Mouse (Mus musculus): ENCODE data around the gene Syngr2. TPM values are rescaled to one million over a fixed set of nuclear protein-coding genes. Genes with fewer than 3 reads are reported as not detected.

Gene Syngr2
- polyA plus RNA-seq, 1 experiment, result 51.9 TPM

DNA sequence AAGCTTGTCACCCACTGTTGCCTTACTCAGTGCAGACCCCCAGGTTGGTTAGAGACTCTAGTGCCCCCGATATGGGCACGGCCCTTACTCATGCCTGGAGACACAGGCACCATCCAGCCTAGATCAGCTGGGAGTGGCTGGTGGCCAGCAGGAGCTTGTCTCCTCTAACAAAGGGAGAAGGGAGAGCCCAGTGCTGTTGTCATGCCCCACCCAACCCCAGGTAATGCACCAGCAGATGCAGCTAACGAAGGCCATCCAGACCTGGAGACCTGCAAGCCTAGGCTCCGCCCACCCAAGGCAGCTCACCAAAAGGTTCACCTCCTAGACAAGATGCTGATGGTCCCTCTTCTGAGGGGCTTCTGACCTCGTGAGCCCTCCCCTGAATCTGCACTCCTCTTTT is 44.1 kb upstream of the Syngr2 start:
- Histone ChIP-seq H3K4me3 (ENCODE audit: low read depth, low read length) (no peak overlapping the region), H3K27me3 (ENCODE audit: control insufficient read depth, insufficient read depth, low read length, poor library complexity, severe bottlenecking) (no peaks in the 10 kb centered on the region), H3K4me1 (ENCODE audit: control insufficient read depth, insufficient read depth, low read length) (peaks cover 14% of the 10 kb centered on the region), H3K9me3 (replicated peaks; ENCODE audit: control insufficient read depth, insufficient read depth, low read length, poor library complexity, severe bottlenecking) (no peaks in the 10 kb centered on the region), H3K9ac (ENCODE audit: low read depth, poor library complexity, severe bottlenecking) (no peak overlapping the region), H3K36me3 (ENCODE audit: control insufficient read depth, insufficient read depth, low read length, poor library complexity, severe bottlenecking) (no peaks in the 10 kb centered on the region), H3K27ac (ENCODE audit: insufficient read depth, low read length) (no peak overlapping the region)
- no peak for TF ChIP-seq EP300 (IDR thresholded peaks at IDR 0.05; ENCODE audit: insufficient read depth, low read depth, low read length)
- TF ChIP-seq CTCF (IDR thresholded peaks at IDR 0.05; ENCODE audit: low read depth, low read length), result no peak
- no peak for TF ChIP-seq POLR2A (IDR thresholded peaks at IDR 0.05; ENCODE audit: insufficient read depth, low read length)

- Histone ChIP-seq H3K9me3 (replicated peaks; ENCODE audit: control insufficient read depth, insufficient read depth, low read length, poor library complexity, severe bottlenecking) (no peaks in the 10 kb centered on the region), H3K4me3 (ENCODE audit: low read depth, low read length) (no peak overlapping the region), H3K27ac (ENCODE audit: insufficient read depth, low read length) (no peak overlapping the region), H3K36me3 (ENCODE audit: control insufficient read depth, insufficient read depth, low read length, poor library complexity, severe bottlenecking) (no peaks in the 10 kb centered on the region), H3K9ac (ENCODE audit: low read depth, poor library complexity, severe bottlenecking) (no peak overlapping the region), H3K4me1 (ENCODE audit: control insufficient read depth, insufficient read depth, low read length) (peaks cover 14% of the 10 kb centered on the region), H3K27me3 (ENCODE audit: control insufficient read depth, insufficient read depth, low read length, poor library complexity, severe bottlenecking) (no peaks in the 10 kb centered on the region)
- TF ChIP-seq EP300 (IDR thresholded peaks at IDR 0.05; ENCODE audit: insufficient read depth, low read depth, low read length), result no peak
- no peak for TF ChIP-seq CTCF (IDR thresholded peaks at IDR 0.05; ENCODE audit: low read depth, low read length)
- TF ChIP-seq POLR2A (IDR thresholded peaks at IDR 0.05; ENCODE audit: insufficient read depth, low read length), result no peak
These were observed 43.2 kb upstream of the Syngr2 start for GRCm38 (mm10) chr11:117766275-117766674.

- no peak overlapping the region for H3K9ac ChIP-seq (ENCODE audit: low read depth, poor library complexity, severe bottlenecking)
- H3K9me3 ChIP-seq (replicated peaks; ENCODE audit: control insufficient read depth, insufficient read depth, low read length, poor library complexity, severe bottlenecking), result no peaks in the 10 kb centered on the region
- peaks cover 13% of the 10 kb centered on the region for H3K4me1 ChIP-seq (ENCODE audit: control insufficient read depth, insufficient read depth, low read length)
- H3K27ac ChIP-seq (ENCODE audit: insufficient read depth, low read length), result no peak overlapping the region
- H3K4me3 ChIP-seq (ENCODE audit: low read depth, low read length), result no peak overlapping the region
- no peaks in the 10 kb centered on the region for H3K36me3 ChIP-seq (ENCODE audit: control insufficient read depth, insufficient read depth, low read length, poor library complexity, severe bottlenecking)
- TF ChIP-seq CTCF (IDR thresholded peaks at IDR 0.05; ENCODE audit: low read depth, low read length), result no peak
- no peak for TF ChIP-seq POLR2A (IDR thresholded peaks at IDR 0.05; ENCODE audit: insufficient read depth, low read length)
- no peak for TF ChIP-seq EP300 (IDR thresholded peaks at IDR 0.05; ENCODE audit: insufficient read depth, low read depth, low read length)
- H3K27me3 ChIP-seq (ENCODE audit: control insufficient read depth, insufficient read depth, low read length, poor library complexity, severe bottlenecking), result no peaks in the 10 kb centered on the region
These were observed 40.5 kb upstream of the Syngr2 start for GRCm38 (mm10) chr11:117768725-117769682.

GRCm38 (mm10) chr11:117769683-117770047 is 39.8 kb upstream of the Syngr2 start:
- Histone ChIP-seq H3K9ac (ENCODE audit: low read depth, poor library complexity, severe bottlenecking) (no peak overlapping the region), H3K27ac (ENCODE audit: insufficient read depth, low read length) (no peak overlapping the region), H3K36me3 (ENCODE audit: control insufficient read depth, insufficient read depth, low read length, poor library complexity, severe bottlenecking) (no peaks in the 10 kb centered on the region), H3K4me1 (ENCODE audit: control insufficient read depth, insufficient read depth, low read length) (peaks cover 13% of the 10 kb centered on the region), H3K4me3 (ENCODE audit: low read depth, low read length) (no peak overlapping the region), H3K9me3 (replicated peaks; ENCODE audit: control insufficient read depth, insufficient read depth, low read length, poor library complexity, severe bottlenecking) (no peaks in the 10 kb centered on the region), H3K27me3 (ENCODE audit: control insufficient read depth, insufficient read depth, low read length, poor library complexity, severe bottlenecking) (no peaks in the 10 kb centered on the region)
- TF ChIP-seq POLR2A (IDR thresholded peaks at IDR 0.05; ENCODE audit: insufficient read depth, low read length) (no peak), EP300 (IDR thresholded peaks at IDR 0.05; ENCODE audit: insufficient read depth, low read depth, low read length) (no peak), CTCF (IDR thresholded peaks at IDR 0.05; ENCODE audit: low read depth, low read length) (no peak)

DNA sequence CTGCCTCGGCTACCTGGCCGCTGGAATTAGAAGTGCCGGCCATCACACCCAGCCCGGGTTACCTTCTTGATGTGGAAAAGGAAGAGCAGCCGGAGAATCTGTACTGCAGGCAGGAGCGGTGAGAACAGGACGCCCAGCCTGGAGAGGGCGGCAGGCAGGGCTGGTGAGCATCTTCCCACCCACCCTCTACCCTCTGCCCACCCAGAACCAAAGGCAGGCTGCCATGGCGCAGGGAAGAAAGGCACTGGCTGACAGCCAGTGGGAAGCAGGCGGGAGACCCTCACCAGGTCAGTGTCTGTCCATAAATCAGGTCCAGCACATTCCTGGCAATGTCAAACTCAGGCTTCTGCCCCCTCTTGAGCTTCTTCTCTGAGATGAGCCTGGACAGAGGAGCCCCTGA is 39.1 kb upstream of the Syngr2 start:
- H3K36me3 ChIP-seq (ENCODE audit: control insufficient read depth, insufficient read depth, low read length, poor library complexity, severe bottlenecking), result no peaks in the 10 kb centered on the region
- no peak overlapping the region for H3K27ac ChIP-seq (ENCODE audit: insufficient read depth, low read length)
- H3K4me1 ChIP-seq (ENCODE audit: control insufficient read depth, insufficient read depth, low read length), result peaks cover 7% of the 10 kb centered on the region
- no peak overlapping the region for H3K9ac ChIP-seq (ENCODE audit: low read depth, poor library complexity, severe bottlenecking)
- no peaks in the 10 kb centered on the region for H3K27me3 ChIP-seq (ENCODE audit: control insufficient read depth, insufficient read depth, low read length, poor library complexity, severe bottlenecking)
- no peaks in the 10 kb centered on the region for H3K9me3 ChIP-seq (replicated peaks; ENCODE audit: control insufficient read depth, insufficient read depth, low read length, poor library complexity, severe bottlenecking)
- TF ChIP-seq CTCF (IDR thresholded peaks at IDR 0.05; ENCODE audit: low read depth, low read length), result no peak
- TF ChIP-seq EP300 (IDR thresholded peaks at IDR 0.05; ENCODE audit: insufficient read depth, low read depth, low read length), result no peak
- TF ChIP-seq POLR2A (IDR thresholded peaks at IDR 0.05; ENCODE audit: insufficient read depth, low read length), result no peak
- no peak overlapping the region for H3K4me3 ChIP-seq (ENCODE audit: low read depth, low read length)

DNA sequence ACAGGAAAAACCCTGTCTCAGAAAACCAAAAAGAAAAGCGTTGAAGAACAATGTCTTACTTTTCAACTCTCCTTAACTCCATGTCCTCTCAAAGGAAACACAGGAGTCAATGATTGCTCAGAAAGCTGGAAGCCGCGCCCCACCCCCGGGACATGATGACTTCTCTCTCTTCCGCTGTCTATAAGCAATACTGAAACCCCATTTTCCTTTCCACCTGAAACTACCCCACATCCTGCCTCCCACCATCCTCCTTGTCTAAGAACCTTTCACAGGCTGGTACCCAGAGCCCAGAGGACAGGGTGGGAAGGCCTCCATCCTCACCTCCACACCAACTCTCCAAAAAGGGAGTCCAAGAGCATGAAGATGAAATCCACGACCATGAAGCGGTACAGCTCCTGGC is 37.1 kb upstream of the Syngr2 start:
- no peaks in the 10 kb centered on the region for H3K36me3 ChIP-seq (ENCODE audit: control insufficient read depth, insufficient read depth, low read length, poor library complexity, severe bottlenecking)
- H3K27me3 ChIP-seq (ENCODE audit: control insufficient read depth, insufficient read depth, low read length, poor library complexity, severe bottlenecking), result no peaks in the 10 kb centered on the region
- H3K9me3 ChIP-seq (replicated peaks; ENCODE audit: control insufficient read depth, insufficient read depth, low read length, poor library complexity, severe bottlenecking), result no peaks in the 10 kb centered on the region
- H3K9ac ChIP-seq (ENCODE audit: low read depth, poor library complexity, severe bottlenecking), result no peak overlapping the region
- TF ChIP-seq EP300 (IDR thresholded peaks at IDR 0.05; ENCODE audit: insufficient read depth, low read depth, low read length) (no peak), POLR2A (IDR thresholded peaks at IDR 0.05; ENCODE audit: insufficient read depth, low read length) (no peak), CTCF (IDR thresholded peaks at IDR 0.05; ENCODE audit: low read depth, low read length) (no peak)
- no peak overlapping the region for H3K27ac ChIP-seq (ENCODE audit: insufficient read depth, low read length)
- H3K4me1 ChIP-seq (ENCODE audit: control insufficient read depth, insufficient read depth, low read length), result peaks cover 3% of the 10 kb centered on the region
- no peak overlapping the region for H3K4me3 ChIP-seq (ENCODE audit: low read depth, low read length)
